Mouse (Mus musculus) heart, embryonic 11.5 days (tissue): Measurements from ENCODE around the gene Fam120a. TPM values are rescaled to one million over a fixed set of nuclear protein-coding genes. Genes with fewer than 3 reads are reported as not detected.

ENCODE experiments used
- ATAC-seq: fragments of 200-750 bp; cut with Nextera tagmentation; replicated peaks from 2 replicates; pipeline ENCODE4 v1.8.0; 2017; ENCODE audit warnings: moderate library complexity; ENCODE audit not compliant: insufficient number of reproducible peaks, low FRiP score, low TSS enrichment
- H3K27ac ChIP-seq: fragments of 300-500 bp; sonication (generic); 2 replicates; pipeline ENCODE4 v1.5.1; 2014; ENCODE audit warnings: mild to moderate bottlenecking, low read depth, low read length
- H3K27me3 ChIP-seq: fragments of 300-500 bp; sonication (generic); 2 replicates; pipeline ENCODE4 v1.6.1; 2014; ENCODE audit warnings: mild to moderate bottlenecking, low read length, mixed read lengths; ENCODE audit not compliant: control insufficient read depth, insufficient read depth
- H3K36me3 ChIP-seq: fragments of 300-500 bp; sonication (generic); 2 replicates; pipeline ENCODE4 v1.6.1; 2014; ENCODE audit warnings: mild to moderate bottlenecking, low read length, moderate library complexity, mixed read lengths; ENCODE audit not compliant: control insufficient read depth, insufficient read depth
- H3K4me1 ChIP-seq: fragments of 300-500 bp; sonication (generic); 2 replicates; pipeline ENCODE4 v1.6.1; 2014; ENCODE audit warnings: low read length; ENCODE audit not compliant: control insufficient read depth, insufficient read depth
- H3K4me2 ChIP-seq: fragments of 300-500 bp; sonication (generic); 2 replicates; pipeline ENCODE4 v1.6.1; 2014; ENCODE audit warnings: mild to moderate bottlenecking, moderate library complexity
- H3K4me3 ChIP-seq: fragments of 300-500 bp; sonication (generic); 2 replicates; pipeline ENCODE4 v1.5.1; 2014; ENCODE audit warnings: low read depth, low read length
- H3K9ac ChIP-seq: fragments of 300-500 bp; sonication (generic); 2 replicates; pipeline ENCODE4 v1.6.1; 2014; ENCODE audit warnings: mild to moderate bottlenecking, low read depth, low read length, moderate library complexity
- H3K9me3 ChIP-seq: fragments of 300-500 bp; sonication (generic); replicated peaks from 2 replicates; pipeline ENCODE4 v1.6.1; 2016; ENCODE audit warnings: low read length; ENCODE audit not compliant: control insufficient read depth
- WGBS: fragments of 180-500 bp; shearing (Covaris S2); extraction: QIAGEN DNeasy Blood & Tissue Kit; methylation state at CpG from one replicate; pipeline ENCODE4 v1.1.7; 2014; ENCODE audit not compliant: insufficient replicate concordance; 5-methylcytosine and 5-hydroxymethylcytosine counted together
- polyA plus RNA-seq: library from polyadenylated mRNA; unstranded; fragments of >200 nt; fragmentation: Nextera tagmentation; extraction: Ambion mirVana; gene quantifications from 2 replicates; pipeline ENCODE4 v1.2.1, GENCODE M21; 2014

Fam120a gene
- polyA plus RNA-seq, 1 experiment from 2014 or later, result 31.2 TPM

DNA sequence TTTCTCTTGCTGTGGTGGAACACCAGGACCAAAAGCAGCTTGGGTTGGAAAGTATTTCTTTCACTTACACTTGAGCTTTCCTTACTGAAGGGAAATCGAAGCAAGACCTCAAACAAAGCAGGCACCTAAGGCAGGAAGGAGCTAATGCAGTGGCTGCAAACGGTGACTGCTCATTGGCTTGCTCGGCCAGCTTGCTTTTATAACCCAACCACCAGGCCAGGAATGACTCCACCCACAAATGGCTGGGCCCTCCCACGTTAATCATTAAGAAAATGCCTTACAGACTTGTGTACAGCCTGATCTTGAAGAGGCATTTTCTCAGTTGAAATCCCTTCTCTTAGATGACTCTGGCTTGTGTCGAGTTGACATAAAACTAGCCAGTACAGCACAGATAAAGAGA, 3.2 kb upstream of the Fam120a start:
- 68% methylated on average over 5 of the region's 5 CpGs for WGBS
- no peak overlapping the region for H3K4me3 ChIP-seq
- ATAC-seq, result no peak
- H3K9me3 ChIP-seq, result no peaks in the 10 kb centered on the region
- H3K36me3 ChIP-seq, result no peaks in the 10 kb centered on the region
- no peak overlapping the region for H3K27ac ChIP-seq
- H3K27me3 ChIP-seq, result no peaks in the 10 kb centered on the region
- H3K4me2 ChIP-seq, result no peak overlapping the region
- no peak overlapping the region for H3K9ac ChIP-seq
- peaks cover 12% of the 10 kb centered on the region for H3K4me1 ChIP-seq

DNA sequence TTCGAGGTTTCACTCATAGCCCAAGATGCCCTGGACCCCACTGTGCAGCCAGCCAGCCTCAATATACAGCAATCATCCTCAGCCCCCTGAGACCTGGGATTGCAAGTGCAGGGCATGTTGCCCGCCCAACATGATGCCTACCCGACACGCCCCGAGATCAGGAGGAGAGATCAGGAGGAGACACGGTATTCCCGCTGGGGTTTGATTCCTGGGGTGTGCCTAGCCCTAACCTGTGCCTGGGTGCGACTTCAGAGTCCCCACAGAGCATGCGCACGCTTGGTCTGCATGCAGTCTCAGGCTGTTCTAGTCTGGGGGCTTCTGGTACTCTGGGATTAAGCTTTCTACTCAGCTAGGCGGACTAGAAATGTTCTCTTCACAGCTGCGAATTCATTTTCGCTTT, 2.7 kb upstream of the Fam120a start:
- ATAC-seq, result no peak
- no peaks in the 10 kb centered on the region for H3K27me3 ChIP-seq
- H3K9ac ChIP-seq, result no peak overlapping the region
- H3K4me3 ChIP-seq, result no peak overlapping the region
- H3K36me3 ChIP-seq, result no peaks in the 10 kb centered on the region
- no peak overlapping the region for H3K4me2 ChIP-seq
- H3K9me3 ChIP-seq, result no peaks in the 10 kb centered on the region
- no peak overlapping the region for H3K27ac ChIP-seq
- H3K4me1 ChIP-seq, result peaks cover 12% of the 10 kb centered on the region
- 77% methylated on average over 13 of the region's 13 CpGs for WGBS

DNA sequence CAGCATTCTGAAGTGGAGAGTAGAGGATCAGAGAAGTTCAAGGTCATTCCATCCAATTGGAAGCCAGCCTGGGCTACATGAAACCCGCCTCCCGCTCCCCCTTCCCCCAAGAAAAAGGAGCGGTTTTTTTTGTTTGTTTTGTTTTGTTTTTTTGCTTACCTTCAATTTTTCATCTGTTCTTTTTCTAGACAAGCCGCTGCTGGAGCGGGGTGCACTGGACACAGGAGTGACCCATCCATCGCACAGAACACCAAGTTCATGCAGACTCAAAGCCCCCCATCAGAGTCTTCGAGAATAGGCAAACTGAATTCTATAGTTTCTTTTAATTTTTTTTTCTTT, 902 bp upstream of the Fam120a start:
- no peaks in the 10 kb centered on the region for H3K36me3 ChIP-seq
- H3K9ac ChIP-seq, result peak overlapping the region; percentile 97
- peak overlapping the region; percentile 93 for H3K4me3 ChIP-seq
- H3K27ac ChIP-seq, result peak overlapping the region; percentile 99
- H3K4me1 ChIP-seq, result peaks cover 23% of the 10 kb centered on the region
- WGBS, result 14% methylated on average over 7 of the region's 7 CpGs
- H3K9me3 ChIP-seq, result no peaks in the 10 kb centered on the region
- H3K27me3 ChIP-seq, result no peaks in the 10 kb centered on the region
- ATAC-seq, result no peak
- H3K4me2 ChIP-seq, result peak overlapping the region; percentile 99

DNA sequence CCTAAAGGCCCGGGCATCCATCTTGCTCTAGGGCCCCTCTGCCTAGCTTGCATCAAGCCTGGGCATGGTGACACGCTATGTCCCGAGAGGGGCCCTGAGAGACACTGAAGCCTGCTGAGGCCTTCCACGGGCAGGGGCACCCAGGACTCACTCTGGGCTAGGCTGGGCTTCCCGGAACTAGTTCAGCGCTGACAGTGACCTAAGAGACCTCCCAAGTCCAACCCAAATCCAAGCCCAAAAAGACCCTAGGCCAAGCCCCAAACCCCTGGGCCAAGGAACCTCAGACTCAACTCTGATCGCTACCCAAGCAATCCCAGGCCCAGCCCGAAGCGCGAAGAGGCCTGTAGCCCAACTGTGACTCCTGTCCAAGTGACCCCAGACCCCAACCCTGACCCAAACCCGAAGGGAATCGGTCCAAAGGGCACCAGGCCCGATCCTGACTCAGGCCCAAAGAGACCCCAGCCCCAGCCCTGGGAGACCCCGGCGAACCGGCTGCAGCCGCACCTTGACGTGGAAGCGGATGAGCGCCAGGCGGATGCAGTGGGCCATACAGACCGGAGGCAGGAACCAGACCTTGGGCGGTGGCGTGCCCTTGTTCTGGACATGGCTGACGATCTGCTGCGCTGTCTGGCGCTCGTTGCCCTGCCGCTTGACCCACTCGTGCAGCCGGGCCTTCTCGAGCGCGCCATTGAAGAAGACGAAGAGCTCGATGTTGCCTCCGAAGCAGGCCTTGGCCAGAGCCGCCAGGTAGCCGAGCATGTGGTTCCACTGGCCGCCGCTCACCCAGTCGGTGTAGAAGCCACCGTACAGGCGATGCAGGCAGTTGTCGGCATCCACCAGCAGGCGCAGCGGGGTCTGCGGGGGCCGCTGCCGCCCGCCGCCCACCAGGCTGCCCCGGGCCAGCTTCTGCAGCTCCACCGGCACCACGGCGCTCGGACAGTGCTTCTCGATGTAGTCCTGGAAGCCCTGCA, 681 bp downstream of the Fam120a start:
- H3K4me1 ChIP-seq, result peaks cover 30% of the 10 kb centered on the region
- peak overlapping the region; percentile 97 for H3K9ac ChIP-seq
- H3K4me3 ChIP-seq, result peak overlapping the region; percentile 93
- 0% methylated on average over 50 of the region's 58 CpGs for WGBS
- no peaks in the 10 kb centered on the region for H3K9me3 ChIP-seq
- no peaks in the 10 kb centered on the region for H3K27me3 ChIP-seq
- H3K4me2 ChIP-seq, result peak overlapping the region; percentile 99
- ATAC-seq, result no peak
- no peaks in the 10 kb centered on the region for H3K36me3 ChIP-seq
- H3K27ac ChIP-seq, result peak overlapping the region; percentile 99

DNA sequence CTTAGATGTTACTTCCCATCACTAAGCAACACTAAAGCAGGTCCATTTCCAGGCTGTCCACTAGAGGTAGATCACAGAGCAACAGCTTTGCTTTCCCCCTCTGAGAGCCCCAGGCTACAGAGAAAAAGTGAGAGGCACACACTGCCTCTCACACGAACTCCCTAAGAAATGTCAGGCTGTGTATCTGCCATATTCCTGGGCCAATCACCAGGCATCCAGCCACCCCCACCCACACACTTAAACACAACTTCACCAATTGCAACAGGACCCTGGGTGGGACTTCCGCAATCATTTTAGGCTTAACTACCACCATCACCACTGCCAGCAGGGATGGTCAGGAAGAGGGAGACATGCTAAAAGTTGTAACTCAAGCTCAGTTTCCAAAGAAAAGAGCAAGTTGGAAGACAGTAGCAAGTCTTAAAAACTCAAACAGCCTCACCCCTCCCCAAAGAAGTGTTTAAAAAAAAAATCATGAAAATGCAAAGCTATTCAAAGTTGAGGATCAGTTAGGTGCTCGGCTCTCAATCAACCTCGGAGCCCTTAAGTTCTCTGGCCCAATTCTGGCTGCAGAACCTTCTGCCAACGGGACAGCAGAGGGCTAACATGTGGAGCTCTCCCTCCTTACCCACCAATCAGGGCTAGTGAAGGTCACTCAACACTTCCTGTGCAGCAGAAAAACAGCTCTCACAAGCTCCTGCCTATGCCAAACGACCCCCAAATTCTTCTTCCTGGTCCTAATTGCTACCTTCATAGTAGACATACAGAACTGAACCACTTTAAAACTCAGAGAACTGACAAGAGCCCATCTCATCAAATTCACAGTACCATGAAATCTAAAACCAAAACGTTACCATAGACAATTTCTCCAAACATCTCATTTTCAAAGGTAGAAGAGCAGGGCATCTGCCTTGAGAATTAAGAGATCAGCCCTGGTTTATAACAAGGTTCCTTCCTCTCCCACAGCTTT, 2.0 kb downstream of the Fam120a start:
- H3K4me3 ChIP-seq, result peak overlapping the region; percentile 93
- peak overlapping the region; percentile 99 for H3K4me2 ChIP-seq
- peak overlapping the region; percentile 97 for H3K9ac ChIP-seq
- 16% methylated on average over 7 of the region's 7 CpGs for WGBS
- H3K27ac ChIP-seq, result peak overlapping the region; percentile 99
- peaks cover 32% of the 10 kb centered on the region for H3K4me1 ChIP-seq
- no peaks in the 10 kb centered on the region for H3K27me3 ChIP-seq
- H3K9me3 ChIP-seq, result no peaks in the 10 kb centered on the region
- peak; percentile 55; the same call in 1 of the 2 replicates for ATAC-seq
- H3K36me3 ChIP-seq, result no peaks in the 10 kb centered on the region

DNA sequence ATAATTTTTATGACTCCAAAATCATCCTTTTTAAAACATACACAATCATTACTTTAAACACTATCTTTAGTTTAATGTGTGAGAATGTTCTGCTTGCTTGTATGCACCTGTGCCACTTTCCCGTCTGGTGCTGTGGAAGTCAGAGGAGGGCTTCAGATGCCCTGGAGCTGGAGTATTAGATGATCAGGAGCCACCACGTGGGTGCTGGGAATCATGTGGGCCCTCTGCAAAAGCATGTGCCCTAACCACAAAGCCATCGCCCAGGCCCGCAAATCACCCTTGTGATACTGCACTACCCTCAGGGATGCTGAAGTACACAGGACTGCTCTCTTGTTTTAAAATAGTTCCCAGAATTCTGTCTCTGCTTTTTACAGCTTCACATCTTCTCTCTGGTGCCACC, 3.0 kb downstream of the Fam120a start:
- Histone ChIP-seq H3K27ac (0 out of 2 replicates have a peak overlapping the region, but pooled peaks have one; percentile 17), H3K9ac (peak overlapping the region; percentile 28; the same call in 1 of the 2 replicates), H3K27me3 (no peaks in the 10 kb centered on the region), H3K4me1 (peaks cover 27% of the 10 kb centered on the region), H3K4me3 (peak overlapping the region; percentile 93), H3K4me2 (peak overlapping the region; percentile 99), H3K36me3 (no peaks in the 10 kb centered on the region), H3K9me3 (no peaks in the 10 kb centered on the region)
- ATAC-seq, result no peak
- WGBS, result 78% methylated on average over 4 of the region's 4 CpGs

DNA sequence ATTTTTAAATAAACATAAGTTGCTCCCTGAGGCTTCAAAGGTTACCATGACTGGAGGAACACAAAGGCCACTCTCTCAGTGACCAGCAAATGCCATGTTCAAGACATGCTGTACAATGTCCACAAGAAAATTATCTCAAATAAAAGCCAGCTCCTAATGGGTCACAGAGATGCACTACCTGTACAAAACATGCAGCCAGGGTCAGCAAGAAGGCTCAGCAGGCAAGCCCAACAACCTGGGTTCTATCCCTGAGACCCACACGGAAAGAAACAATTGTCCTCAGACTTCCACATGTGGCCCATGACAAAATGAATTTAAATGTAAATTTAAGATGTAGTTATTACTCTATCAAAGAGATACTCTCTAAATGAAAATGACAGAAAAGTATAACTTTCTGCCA, 4.7 kb downstream of the Fam120a start:
- no peak overlapping the region for H3K9ac ChIP-seq

DNA sequence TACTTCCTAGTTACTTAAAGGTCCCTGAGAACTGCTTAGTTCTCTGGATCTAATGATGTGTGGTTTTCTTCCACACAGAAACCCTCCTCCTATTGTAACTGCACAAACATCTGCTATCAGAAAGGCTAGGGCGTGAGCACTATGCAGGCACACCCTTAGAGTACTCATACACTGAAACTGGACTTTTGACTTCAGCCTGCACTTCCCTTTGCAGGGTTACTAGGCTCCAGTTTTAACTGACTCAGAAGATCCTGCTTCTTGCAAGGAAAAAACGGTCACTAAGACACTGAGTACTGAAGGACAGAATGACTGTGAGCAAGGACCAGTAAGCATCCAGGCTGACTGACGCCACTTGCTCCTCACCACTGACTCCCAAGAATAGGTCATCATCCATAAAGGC, 5.3 kb downstream of the Fam120a start:
- H3K4me3 ChIP-seq, result no peak overlapping the region
- peak overlapping the region; percentile 40 for H3K4me2 ChIP-seq
- no peaks in the 10 kb centered on the region for H3K36me3 ChIP-seq
- peak; percentile 53; the same call in 1 of the 2 replicates for ATAC-seq
- peak overlapping the region; percentile 34; the same call in 1 of the 2 replicates for H3K9ac ChIP-seq
- whole genome bisulfite sequencing, result 53% methylated on average over 3 of the region's 3 CpGs
- H3K4me1 ChIP-seq, result peaks cover 29% of the 10 kb centered on the region
- H3K27me3 ChIP-seq, result no peaks in the 10 kb centered on the region
- H3K27ac ChIP-seq, result peak overlapping the region; percentile 62; the same call in 1 of the 2 replicates
- H3K9me3 ChIP-seq, result no peaks in the 10 kb centered on the region

More for the DNA sequence above, 4.7 kb downstream of the Fam120a start:
- H3K36me3 ChIP-seq, result no peaks in the 10 kb centered on the region
- no peak for ATAC-seq
- peak overlapping the region; percentile 62; the same call in 1 of the 2 replicates for H3K27ac ChIP-seq
- no peak overlapping the region for H3K4me3 ChIP-seq
- 69% methylated on average over 1 of the region's 1 CpGs for WGBS
- H3K9me3 ChIP-seq, result no peaks in the 10 kb centered on the region
- peak overlapping the region; percentile 40; the same call in 1 of the 2 replicates for H3K4me2 ChIP-seq
- no peaks in the 10 kb centered on the region for H3K27me3 ChIP-seq
- peaks cover 29% of the 10 kb centered on the region for H3K4me1 ChIP-seq
